Mouse (Mus musculus): ENCODE measurements around the gene Adamts15. TPM values are rescaled to one million over a fixed set of nuclear protein-coding genes. Genes with fewer than 3 reads are reported as not detected.

Gene Adamts15
- polyA plus RNA-seq (2015; fragmentation: Nextera tagmentation; extraction: Ambion mirVana) = 0.60 and 0.79 TPM in 2 replicates

DNA sequence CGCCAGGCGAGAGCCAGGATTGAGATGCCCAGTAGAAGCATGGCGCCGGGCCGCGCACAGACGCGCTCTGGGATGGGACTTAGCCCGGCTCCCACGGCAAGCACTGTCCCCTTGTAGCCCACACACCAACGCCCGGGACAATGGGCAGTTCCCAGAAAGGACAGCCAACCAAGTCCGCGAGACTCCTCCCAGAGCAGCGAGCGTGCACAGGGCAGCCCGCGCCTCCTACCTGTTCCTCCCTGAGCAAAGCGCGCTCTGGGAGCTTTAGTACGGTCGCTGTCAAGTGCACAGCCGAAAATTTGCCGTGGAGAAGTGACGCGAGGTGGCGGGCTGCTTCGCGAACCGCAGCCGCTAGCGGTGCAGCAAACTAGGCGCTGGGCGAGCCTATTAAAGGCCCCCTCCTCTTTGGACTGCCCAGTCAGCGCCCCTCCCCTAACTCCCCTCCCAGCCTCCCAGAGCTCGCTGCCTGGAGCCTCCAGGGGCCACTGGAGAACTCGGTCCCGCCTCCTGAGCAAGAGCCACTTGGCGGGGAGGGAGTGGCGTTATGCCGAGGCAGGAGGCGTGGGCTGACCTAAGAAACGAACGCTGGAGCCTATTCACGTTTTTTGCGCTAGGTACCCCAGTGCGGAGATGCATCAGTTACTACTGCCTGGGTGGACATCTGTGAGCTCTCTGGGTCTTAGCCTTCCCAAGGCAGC lies at the start of gene Adamts15:
Gene Adamts15, minus strand, starts transcription at position 256 of the 698 bp plus-strand sequence.
- no peaks in the 10 kb centered on the region for H3K36me3 ChIP-seq (replicated peaks)
- WGBS (ENCODE audit: insufficient replicate concordance) = under 1% methylated on average over 47 of the region's 47 CpGs

DNA sequence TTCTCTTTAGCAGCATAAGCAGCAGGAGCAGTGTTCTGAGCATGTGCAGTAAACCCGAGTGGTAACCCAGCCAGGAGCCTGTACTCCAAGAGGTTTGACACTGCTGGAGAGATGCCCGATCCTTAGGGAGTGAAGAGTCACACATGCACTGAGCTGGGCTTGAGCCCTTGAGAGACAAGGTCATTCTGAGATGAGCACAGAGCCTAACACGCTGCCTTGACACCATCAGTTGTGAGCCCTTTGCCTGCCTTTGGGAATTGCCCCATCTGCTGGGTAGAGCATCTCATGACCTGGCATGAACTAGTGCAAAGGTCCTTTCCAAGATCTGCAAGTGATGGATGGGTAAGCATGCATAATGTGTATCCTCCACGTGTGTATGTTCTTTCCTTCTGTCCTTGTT lies 49.7 kb upstream of the Adamts15 start:
- H3K4me3 ChIP-seq (replicated peaks) = no peak overlapping the region
- 38% methylated on average over 4 of the region's 4 CpGs for WGBS (ENCODE audit: insufficient replicate concordance)
- no peaks in the 10 kb centered on the region for H3K27me3 ChIP-seq
- H3K27ac ChIP-seq (replicated peaks) = no peak overlapping the region
- no peak for ATAC-seq (ENCODE audit: insufficient read depth)
- H3K4me1 ChIP-seq (replicated peaks) = no peaks in the 10 kb centered on the region
- no peak overlapping the region for H3K9ac ChIP-seq
- H3K4me2 ChIP-seq = no peak overlapping the region
- no peaks in the 10 kb centered on the region for H3K9me3 ChIP-seq (replicated peaks)
- no peaks in the 10 kb centered on the region for H3K36me3 ChIP-seq (replicated peaks)

More for the DNA sequence above, at the start of gene Adamts15:
- Histone ChIP-seq H3K4me1 (replicated peaks) (0 out of 2 replicates have a peak, but pooled peaks cover 3% of the 10 kb centered on the region), H3K4me3 (replicated peaks) (peak within 1 kb of the TSS; percentile 34), H3K27ac (replicated peaks) (no peak within 1 kb of the TSS), H3K27me3 (peaks cover 37% of the 10 kb centered on the region), H3K9me3 (replicated peaks) (no peaks in the 10 kb centered on the region), H3K4me2 (peak within 1 kb of the TSS; percentile 60), H3K9ac (no peak within 1 kb of the TSS)
- peak; percentile 62 for ATAC-seq (ENCODE audit: insufficient read depth)

GRCm38 (mm10) chr9:30970001-30970400 lies 47.7 kb upstream of the Adamts15 start:
- no peak overlapping the region for H3K4me3 ChIP-seq (replicated peaks)
- no peak for ATAC-seq (ENCODE audit: insufficient read depth)
- no peaks in the 10 kb centered on the region for H3K27me3 ChIP-seq
- H3K36me3 ChIP-seq (replicated peaks) = no peaks in the 10 kb centered on the region
- WGBS (ENCODE audit: insufficient replicate concordance) = 51% methylated on average over 3 of the region's 3 CpGs
- no peak overlapping the region for H3K9ac ChIP-seq
- no peaks in the 10 kb centered on the region for H3K9me3 ChIP-seq (replicated peaks)
- no peaks in the 10 kb centered on the region for H3K4me1 ChIP-seq (replicated peaks)
- H3K27ac ChIP-seq (replicated peaks) = no peak overlapping the region
- no peak overlapping the region for H3K4me2 ChIP-seq

DNA sequence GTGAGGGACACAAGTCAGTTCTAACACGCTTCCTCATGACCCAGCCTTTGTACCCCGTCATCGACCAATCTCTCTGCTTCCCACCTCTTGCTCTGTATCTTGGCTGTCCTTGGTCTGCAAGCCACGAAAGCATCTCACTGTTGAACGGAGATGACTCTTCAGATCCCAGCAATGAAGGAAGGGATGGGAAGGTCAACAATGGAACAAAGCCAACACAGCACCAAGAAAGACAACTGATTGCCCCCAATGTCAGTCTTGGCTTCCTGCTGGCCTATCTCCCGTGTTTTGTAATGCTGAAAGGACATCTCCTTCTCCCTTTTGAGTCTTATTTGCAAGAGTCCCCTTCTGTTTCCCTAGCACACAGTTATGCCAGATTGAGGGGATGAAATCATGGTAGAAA lies 45.9 kb upstream of the Adamts15 start:
- H3K27ac ChIP-seq (replicated peaks) = no peak overlapping the region
- no peak overlapping the region for H3K9ac ChIP-seq
- H3K9me3 ChIP-seq (replicated peaks) = no peaks in the 10 kb centered on the region
- H3K27me3 ChIP-seq = no peaks in the 10 kb centered on the region
- no peak overlapping the region for H3K4me3 ChIP-seq (replicated peaks)
- 59% methylated on average over 6 of the region's 6 CpGs for WGBS (ENCODE audit: insufficient replicate concordance)
- H3K36me3 ChIP-seq (replicated peaks) = no peaks in the 10 kb centered on the region
- H3K4me2 ChIP-seq = no peak overlapping the region
- no peak for ATAC-seq (ENCODE audit: insufficient read depth)
- H3K4me1 ChIP-seq (replicated peaks) = no peaks in the 10 kb centered on the region

DNA sequence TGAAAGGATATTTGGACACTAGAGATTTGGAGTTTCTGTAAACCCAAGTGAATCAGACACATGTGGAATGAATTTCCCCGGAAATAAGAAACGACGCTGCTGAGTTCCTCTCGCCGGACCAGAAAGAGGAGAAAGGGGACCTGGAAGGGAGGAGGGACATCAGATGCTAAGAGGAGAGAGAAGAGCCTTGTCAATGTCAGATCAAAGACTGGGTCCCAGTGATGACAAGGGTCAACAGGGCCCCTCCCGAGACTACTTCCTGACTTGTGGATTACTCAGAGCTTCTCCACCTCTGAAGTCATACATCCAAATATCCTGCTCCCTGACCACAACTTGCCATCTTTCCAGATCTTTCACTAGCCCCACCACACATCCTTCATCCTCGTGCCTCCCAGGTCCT lies 44.6 kb upstream of the Adamts15 start:
- H3K9me3 ChIP-seq (replicated peaks) = no peaks in the 10 kb centered on the region
- H3K4me2 ChIP-seq = no peak overlapping the region
- 34% methylated on average over 7 of the region's 7 CpGs for WGBS (ENCODE audit: insufficient replicate concordance)
- no peaks in the 10 kb centered on the region for H3K27me3 ChIP-seq
- H3K27ac ChIP-seq (replicated peaks) = no peak overlapping the region
- no peak overlapping the region for H3K9ac ChIP-seq
- H3K4me1 ChIP-seq (replicated peaks) = no peaks in the 10 kb centered on the region
- no peak overlapping the region for H3K4me3 ChIP-seq (replicated peaks)
- no peaks in the 10 kb centered on the region for H3K36me3 ChIP-seq (replicated peaks)
- no peak for ATAC-seq (ENCODE audit: insufficient read depth)

GRCm38 (mm10) chr9:30964685-30965084 lies 42.4 kb upstream of the Adamts15 start:
- no peak overlapping the region for H3K4me3 ChIP-seq (replicated peaks)
- no peak overlapping the region for H3K4me2 ChIP-seq
- H3K36me3 ChIP-seq (replicated peaks) = no peaks in the 10 kb centered on the region
- no peak for ATAC-seq (ENCODE audit: insufficient read depth)
- no peak overlapping the region for H3K9ac ChIP-seq
- no peaks in the 10 kb centered on the region for H3K9me3 ChIP-seq (replicated peaks)
- no peaks in the 10 kb centered on the region for H3K27me3 ChIP-seq
- H3K4me1 ChIP-seq (replicated peaks) = no peaks in the 10 kb centered on the region
- 52% methylated on average over 10 of the region's 10 CpGs for WGBS (ENCODE audit: insufficient replicate concordance)
- no peak overlapping the region for H3K27ac ChIP-seq (replicated peaks)

GRCm38 (mm10) chr9:30963780-30964179 lies 41.5 kb upstream of the Adamts15 start:
- Histone ChIP-seq H3K36me3 (replicated peaks) (no peaks in the 10 kb centered on the region), H3K9ac (no peak overlapping the region), H3K4me1 (replicated peaks) (no peaks in the 10 kb centered on the region), H3K27me3 (no peaks in the 10 kb centered on the region), H3K4me2 (no peak overlapping the region), H3K27ac (replicated peaks) (no peak overlapping the region), H3K9me3 (replicated peaks) (no peaks in the 10 kb centered on the region), H3K4me3 (replicated peaks) (no peak overlapping the region)
- no peak for ATAC-seq (ENCODE audit: insufficient read depth)
- WGBS (ENCODE audit: insufficient replicate concordance) = 62% methylated on average over 4 of the region's 4 CpGs

- H3K4me1 ChIP-seq (replicated peaks) = no peaks in the 10 kb centered on the region
- ATAC-seq (ENCODE audit: insufficient read depth) = no peak
- no peaks in the 10 kb centered on the region for H3K9me3 ChIP-seq (replicated peaks)
- WGBS (ENCODE audit: insufficient replicate concordance) = 69% methylated on average over 9 of the region's 9 CpGs
- no peak overlapping the region for H3K4me3 ChIP-seq (replicated peaks)
- no peak overlapping the region for H3K4me2 ChIP-seq
- no peaks in the 10 kb centered on the region; the same call in 1 of the 2 replicates for H3K27me3 ChIP-seq
- H3K36me3 ChIP-seq (replicated peaks) = no peaks in the 10 kb centered on the region
- no peak overlapping the region for H3K9ac ChIP-seq
- no peak overlapping the region for H3K27ac ChIP-seq (replicated peaks)
Observed at GRCm38 (mm10) chr9:30955246-30955645, 33.0 kb upstream of the Adamts15 start.

GRCm38 (mm10) chr9:30953287-30953686 lies 31.0 kb upstream of the Adamts15 start:
- 33% methylated on average over 8 of the region's 8 CpGs for WGBS (ENCODE audit: insufficient replicate concordance)
- no peak for ATAC-seq (ENCODE audit: insufficient read depth)
- no peak overlapping the region for H3K4me3 ChIP-seq (replicated peaks)
- no peaks in the 10 kb centered on the region for H3K36me3 ChIP-seq (replicated peaks)
- H3K27ac ChIP-seq (replicated peaks) = no peak overlapping the region
- no peaks in the 10 kb centered on the region for H3K4me1 ChIP-seq (replicated peaks)
- no peaks in the 10 kb centered on the region; the same call in 1 of the 2 replicates for H3K27me3 ChIP-seq
- H3K9me3 ChIP-seq (replicated peaks) = no peaks in the 10 kb centered on the region
- H3K4me2 ChIP-seq = no peak overlapping the region
- H3K9ac ChIP-seq = no peak overlapping the region

- Histone ChIP-seq H3K9me3 (replicated peaks) (no peaks in the 10 kb centered on the region), H3K4me2 (no peak overlapping the region), H3K4me3 (replicated peaks) (no peak overlapping the region), H3K9ac (no peak overlapping the region), H3K27me3 (no peaks in the 10 kb centered on the region; the same call in 1 of the 2 replicates), H3K4me1 (replicated peaks) (no peaks in the 10 kb centered on the region), H3K36me3 (replicated peaks) (no peaks in the 10 kb centered on the region), H3K27ac (replicated peaks) (no peak overlapping the region)
- WGBS (ENCODE audit: insufficient replicate concordance) = 73% methylated on average over 5 of the region's 5 CpGs
- ATAC-seq (ENCODE audit: insufficient read depth) = no peak
Observed at GRCm38 (mm10) chr9:30951461-30951860, 29.2 kb upstream of the Adamts15 start.

GRCm38 (mm10) chr9:30950592-30950991 lies 28.3 kb upstream of the Adamts15 start:
- Histone ChIP-seq H3K27me3 (peaks cover 6% of the 10 kb centered on the region; the same call in 1 of the 2 replicates), H3K36me3 (replicated peaks) (no peaks in the 10 kb centered on the region), H3K4me3 (replicated peaks) (no peak overlapping the region), H3K9me3 (replicated peaks) (no peaks in the 10 kb centered on the region), H3K4me1 (replicated peaks) (no peaks in the 10 kb centered on the region), H3K27ac (replicated peaks) (no peak overlapping the region), H3K4me2 (no peak overlapping the region), H3K9ac (no peak overlapping the region)
- no peak for ATAC-seq (ENCODE audit: insufficient read depth)
- WGBS (ENCODE audit: insufficient replicate concordance) = 64% methylated on average over 4 of the region's 4 CpGs

GRCm38 (mm10) chr9:30949971-30950370 lies 27.7 kb upstream of the Adamts15 start:
- no peak overlapping the region for H3K27ac ChIP-seq (replicated peaks)

More at GRCm38 (mm10) chr9:30949971-30950370, 27.7 kb upstream of the Adamts15 start:
- no peak for ATAC-seq (ENCODE audit: insufficient read depth)
- H3K9ac ChIP-seq = no peak overlapping the region
- no peaks in the 10 kb centered on the region for H3K9me3 ChIP-seq (replicated peaks)
- H3K4me1 ChIP-seq (replicated peaks) = no peaks in the 10 kb centered on the region
- 49% methylated on average over 4 of the region's 4 CpGs for WGBS (ENCODE audit: insufficient replicate concordance)
- no peak overlapping the region for H3K4me3 ChIP-seq (replicated peaks)
- peaks cover 12% of the 10 kb centered on the region for H3K27me3 ChIP-seq
- H3K4me2 ChIP-seq = no peak overlapping the region
- H3K36me3 ChIP-seq (replicated peaks) = no peaks in the 10 kb centered on the region
